Mouse (Mus musculus) liver, postnatal 0 days (tissue): ENCODE measurements around the gene Best3.

Experiments
- CTCF ChIP-seq: sonication (generic); IDR thresholded peaks from 2 replicates; pipeline ENCODE4 v1.5.1; 2016; ENCODE audit warnings: antibody characterized with exemption, low read depth
- EP300 ChIP-seq: IDR thresholded peaks from 2 replicates; pipeline ENCODE4 v1.6.1; 2016; ENCODE audit warnings: antibody characterized with exemption, low read depth, mild to moderate bottlenecking

DNA sequence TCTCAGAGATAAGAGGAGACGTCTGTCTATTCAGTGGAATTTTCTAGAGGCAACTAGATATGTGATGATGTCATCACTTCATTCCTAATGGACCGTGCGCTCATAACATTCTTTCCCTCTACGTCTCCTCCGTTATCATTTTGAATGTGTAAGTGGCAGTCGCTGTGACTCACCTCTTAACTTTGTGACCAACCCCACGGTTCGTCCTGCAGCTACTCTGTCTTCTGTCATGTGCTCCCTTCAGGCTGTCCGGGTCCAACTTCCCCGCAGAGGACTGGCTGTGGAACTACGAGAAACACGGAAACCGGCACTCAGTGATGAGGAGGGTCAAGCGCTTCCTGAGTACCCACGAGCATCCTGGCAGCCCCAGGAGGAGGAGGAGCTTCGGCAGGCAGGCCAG is 37.6 kb downstream of the Best3 start:
- no peak for TF ChIP-seq CTCF
- TF ChIP-seq EP300, result no peak
